Mouse (Mus musculus) bone marrow macrophage, adult 2 months (primary cell): ENCODE data around the gene Sytl3. TPM values are rescaled to one million over a fixed set of nuclear protein-coding genes. Genes with fewer than 3 reads are reported as not detected.

Source experiments
- H3K27ac ChIP-seq: 2 replicates; pipeline ENCODE4 v1.5.1; 2012; ENCODE audit warnings: low read depth, low read length; ENCODE audit not compliant: insufficient read depth
- H3K4me1 ChIP-seq: 2 replicates; pipeline ENCODE4 v1.6.1; 2012; ENCODE audit warnings: low read length; ENCODE audit not compliant: control insufficient read depth, insufficient read depth
- H3K4me3 ChIP-seq: 2 replicates; pipeline ENCODE4 v1.5.1; 2012; ENCODE audit warnings: mild to moderate bottlenecking, low read length, moderate library complexity; ENCODE audit not compliant: insufficient read depth
- CTCF ChIP-seq: IDR thresholded peaks from 2 replicates; pipeline ENCODE4 v1.5.1; 2012; ENCODE audit warnings: low read depth, mild to moderate bottlenecking, low read length, moderate library complexity
- POLR2A ChIP-seq: IDR thresholded peaks from 2 replicates; pipeline ENCODE4 v1.6.1; 2012; ENCODE audit warnings: mild to moderate bottlenecking, low read depth, low read length, borderline replicate concordance
- polyA plus RNA-seq: library from polyadenylated mRNA; stranded (reverse); fragments of >200 nt; gene quantifications from 2 replicates; pipeline ENCODE4 v1.2.4, GENCODE M21; 2012; ENCODE audit not compliant: missing spikeins, insufficient read depth, insufficient read length

Gene Sytl3
- polyA plus RNA-seq, 1 experiment: not detected

- no peak for TF ChIP-seq POLR2A
- no peak for TF ChIP-seq CTCF
- Histone ChIP-seq H3K4me1 (no peaks in the 10 kb centered on the region), H3K27ac (no peak overlapping the region), H3K4me3 (no peak overlapping the region)
These were observed 100.0 kb downstream of the Sytl3 start for GRCm38 (mm10) chr17:6758845-6759244.

GRCm38 (mm10) chr17:6759717-6760292, 100.9 kb downstream of the Sytl3 start:
- Histone ChIP-seq H3K4me3 (no peak overlapping the region), H3K4me1 (no peaks in the 10 kb centered on the region), H3K27ac (no peak overlapping the region)
- no peak for TF ChIP-seq POLR2A
- TF ChIP-seq CTCF: no peak

GRCm38 (mm10) chr17:6763513-6764226, 104.8 kb downstream of the Sytl3 start:
- H3K4me3 ChIP-seq: no peak overlapping the region
- H3K4me1 ChIP-seq: peaks cover 5% of the 10 kb centered on the region; the same call in 1 of the 2 replicates
- TF ChIP-seq CTCF (no peak), POLR2A (no peak)
- no peak overlapping the region for H3K27ac ChIP-seq

DNA sequence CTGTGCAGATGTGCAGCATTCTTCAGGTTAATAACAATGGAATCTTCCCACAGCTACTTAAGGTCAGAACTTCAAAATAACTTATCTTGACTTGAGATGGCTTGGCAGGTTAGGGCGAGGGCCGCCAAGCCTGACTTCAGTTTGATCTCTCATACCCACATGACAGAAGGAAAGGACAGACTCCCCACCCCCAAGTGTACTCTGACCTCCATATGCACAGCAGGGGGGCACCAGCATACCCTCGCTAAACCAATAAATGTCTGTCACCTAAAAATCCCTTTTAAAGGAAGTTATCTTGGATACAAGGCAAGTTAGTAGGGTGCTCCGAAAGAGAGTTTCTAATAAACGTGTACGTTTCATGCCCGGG, 105.3 kb downstream of the Sytl3 start:
- Histone ChIP-seq H3K4me1 (peaks cover 5% of the 10 kb centered on the region; the same call in 1 of the 2 replicates), H3K27ac (no peak overlapping the region), H3K4me3 (no peak overlapping the region)
- TF ChIP-seq POLR2A (no peak), CTCF (no peak)

DNA sequence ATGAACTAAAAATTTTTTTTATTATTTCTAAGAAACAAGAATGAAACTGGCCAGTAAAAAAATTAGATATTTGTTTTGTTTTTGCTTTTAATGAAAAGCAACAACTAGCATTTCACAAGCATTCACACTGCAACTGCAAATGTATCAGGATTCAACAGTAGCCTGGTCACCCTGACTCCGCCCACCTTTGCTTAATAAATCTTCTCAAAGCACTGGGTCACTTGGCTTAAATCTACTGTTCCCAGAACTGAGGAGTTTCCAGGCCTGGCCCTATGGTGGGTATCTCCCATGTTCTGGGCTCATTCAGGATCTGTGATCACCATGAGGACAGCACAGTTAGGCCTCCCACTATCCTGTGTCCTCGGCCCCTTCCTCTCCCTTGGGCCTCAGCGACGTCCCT, 105.8 kb downstream of the Sytl3 start:
- Histone ChIP-seq H3K4me3 (no peak overlapping the region), H3K4me1 (peaks cover 5% of the 10 kb centered on the region; the same call in 1 of the 2 replicates), H3K27ac (no peak overlapping the region)
- TF ChIP-seq POLR2A: no peak

DNA sequence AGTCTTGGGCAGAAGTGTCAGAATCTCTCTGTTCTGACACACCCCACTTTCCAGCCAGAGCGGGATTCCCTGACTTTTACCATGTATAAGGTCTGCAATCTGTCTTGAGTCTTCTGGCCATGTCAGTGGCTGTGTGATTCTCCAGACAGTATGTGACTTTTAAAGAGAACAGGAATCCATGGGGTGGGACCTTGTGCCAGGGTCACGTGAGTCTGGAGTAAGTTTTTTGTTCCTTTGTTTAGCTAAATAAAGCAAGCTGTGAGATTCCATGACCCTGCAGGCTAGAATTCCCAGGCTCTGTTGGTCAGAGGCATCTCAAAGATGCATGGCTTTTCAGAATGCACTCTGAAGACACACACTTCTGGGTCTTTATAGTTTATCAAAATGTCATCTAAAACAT, 107.0 kb downstream of the Sytl3 start:
- TF ChIP-seq POLR2A (no peak), CTCF (no peak)
- Histone ChIP-seq H3K4me3 (no peak overlapping the region), H3K27ac (no peak overlapping the region), H3K4me1 (peaks cover 5% of the 10 kb centered on the region; the same call in 1 of the 2 replicates)

DNA sequence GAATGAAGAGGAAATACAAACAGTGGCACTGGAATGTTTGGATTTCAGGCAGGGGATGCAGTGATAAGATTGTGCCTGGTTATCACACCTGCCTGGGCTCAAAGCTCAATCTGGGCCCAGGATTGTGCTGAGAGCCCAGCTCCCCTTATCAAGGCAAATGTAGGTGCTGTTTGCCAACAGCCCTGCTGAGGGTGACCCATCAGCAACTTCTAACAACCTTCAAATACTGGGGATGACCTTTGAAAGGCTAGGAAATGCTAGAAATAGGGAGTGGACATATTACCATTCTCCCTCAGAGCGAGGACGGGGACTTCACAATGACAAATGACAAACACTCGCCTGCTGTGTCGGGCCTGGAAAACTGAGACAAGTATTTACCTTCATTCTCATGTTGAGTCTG, 107.9 kb downstream of the Sytl3 start:
- Histone ChIP-seq H3K27ac (no peak overlapping the region), H3K4me3 (no peak overlapping the region), H3K4me1 (peaks cover 5% of the 10 kb centered on the region; the same call in 1 of the 2 replicates)
- TF ChIP-seq POLR2A: no peak
- no peak for TF ChIP-seq CTCF

DNA sequence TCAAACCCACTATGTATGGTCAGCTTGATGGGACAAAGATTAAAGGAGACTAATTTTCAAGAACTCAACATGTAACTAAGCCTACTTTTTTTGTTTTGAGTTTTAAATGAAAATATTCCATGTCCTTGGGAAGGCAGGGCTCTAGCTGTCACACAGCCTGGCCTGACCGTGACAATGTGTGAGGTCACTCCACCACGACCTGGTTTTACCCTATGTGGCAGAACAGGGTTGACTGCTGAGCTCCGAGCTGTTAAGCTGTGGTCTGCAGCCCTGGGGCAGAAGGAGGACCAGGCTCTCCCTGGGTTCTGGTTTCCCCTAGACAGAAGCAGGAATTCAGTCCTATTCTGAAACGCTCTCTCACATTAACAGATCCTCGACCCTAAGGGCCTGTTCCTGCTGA, 108.9 kb downstream of the Sytl3 start:
- H3K27ac ChIP-seq: no peak overlapping the region
- TF ChIP-seq POLR2A (no peak), CTCF (no peak)
- H3K4me3 ChIP-seq: no peak overlapping the region
- H3K4me1 ChIP-seq: peaks cover 5% of the 10 kb centered on the region; the same call in 1 of the 2 replicates

DNA sequence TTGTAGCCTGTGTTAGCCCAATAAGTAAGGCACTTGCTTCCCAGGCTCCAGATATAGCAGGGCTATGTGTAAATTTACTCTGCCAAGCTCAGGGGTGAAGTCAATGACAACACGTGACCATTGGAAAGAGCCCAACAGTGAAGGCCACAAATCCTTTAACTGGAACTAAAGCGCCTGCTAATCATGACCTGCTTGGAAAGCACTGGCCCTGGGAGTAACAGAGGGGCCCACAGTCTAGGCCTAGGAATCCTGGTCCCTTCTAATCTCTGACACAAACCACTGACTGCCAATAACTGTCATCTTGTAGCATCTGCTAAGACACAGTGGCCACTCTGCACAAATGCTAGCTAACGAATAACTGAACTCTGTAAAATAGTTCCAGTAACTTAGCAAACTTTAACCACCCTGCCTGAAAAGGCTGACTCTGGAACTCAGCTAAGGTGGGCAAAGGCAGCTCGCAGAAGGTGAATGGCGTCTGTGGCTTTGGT, 109.5 kb downstream of the Sytl3 start:
- peaks cover 5% of the 10 kb centered on the region; the same call in 1 of the 2 replicates for H3K4me1 ChIP-seq
- H3K27ac ChIP-seq: no peak overlapping the region
- no peak overlapping the region for H3K4me3 ChIP-seq
- TF ChIP-seq POLR2A: no peak
- no peak for TF ChIP-seq CTCF

GRCm38 (mm10) chr17:6769602-6770001, 110.7 kb downstream of the Sytl3 start:
- Histone ChIP-seq H3K27ac (no peak overlapping the region), H3K4me1 (peaks cover 5% of the 10 kb centered on the region; the same call in 1 of the 2 replicates), H3K4me3 (no peak overlapping the region)
- no peak for TF ChIP-seq CTCF
- no peak for TF ChIP-seq POLR2A
